Mouse (Mus musculus): ENCODE measurements around the gene Camsap3. TPM values are rescaled to one million over a fixed set of nuclear protein-coding genes. Genes with fewer than 3 reads are reported as not detected.

Gene Camsap3
- total RNA-seq, 1 experiment = 22.4 TPM

GRCm38 (mm10) chr8:3646824-3647531, 59.9 kb downstream of the Camsap3 start:
- in situ Hi-C loops (cut with MboI; ENCODE audit: low sequenced_read_pairs in 2 of 2, unreplicated experiment in 2 of 2) = no loop called here
- DNase-seq (ENCODE audit: low read depth, low spot score) = no peak
- H3K27ac ChIP-seq (ENCODE audit: insufficient read depth, low read depth, low read length, poor library complexity, severe bottlenecking) = no peak overlapping the region
- TF ChIP-seq ZNF384 (IDR thresholded peaks at IDR 0.05; ENCODE audit: low read depth, low read length) = no peak
- no peak for TF ChIP-seq CHD2 (IDR thresholded peaks at IDR 0.05; ENCODE audit: low read depth, low read length)
- TF ChIP-seq ZC3H11A (IDR thresholded peaks at IDR 0.05; ENCODE audit: borderline replicate concordance, low read depth, low read length) = no peak
- H3K9ac ChIP-seq (ENCODE audit: insufficient read depth, low read depth, low read length, poor library complexity, severe bottlenecking) = no peak overlapping the region
- H3K9me3 ChIP-seq (ENCODE audit: control insufficient read depth, insufficient read depth, low read depth, low read length) = no peaks in the 10 kb centered on the region
- peaks cover 0 to 13% of the 10 kb centered on the region in 2 experiments; a peak in 3 of 4 replicates for H3K4me1 ChIP-seq (ENCODE audit: control insufficient read depth in 2 of 2, insufficient read depth in 2 of 2, low read length in 2 of 2, poor library complexity in 1 of 2)
- peaks cover 3% of the 10 kb centered on the region; the same call in 1 of the 2 replicates for H3K36me3 ChIP-seq (ENCODE audit: control insufficient read depth, insufficient read depth, low read length, poor library complexity, severe bottlenecking)
- H3K4me3 ChIP-seq (ENCODE audit: insufficient read depth in 1 of 2, low read depth in 1 of 2, low read length in 2 of 2, poor library complexity in 1 of 2, severe bottlenecking in 1 of 2) = no peak overlapping the region

DNA sequence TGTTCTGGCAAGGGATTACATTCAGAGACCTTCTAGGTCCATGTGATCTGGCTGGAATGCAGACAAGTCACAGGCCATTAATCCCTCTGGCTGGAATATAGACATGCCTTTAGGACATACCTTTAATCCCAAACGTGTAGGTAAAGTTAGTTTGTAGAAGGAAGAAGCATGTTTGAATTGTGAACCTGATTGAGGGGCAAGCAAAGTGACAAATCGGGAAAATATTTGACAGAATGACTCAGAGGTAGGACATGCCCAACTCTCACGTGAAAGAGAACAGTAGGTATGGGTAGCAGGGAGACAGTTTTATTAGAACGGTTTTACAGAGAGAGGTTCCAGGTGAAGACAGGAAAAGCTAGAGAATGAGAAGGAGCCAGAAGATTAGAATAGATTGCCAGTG, 60.5 kb downstream of the Camsap3 start:
- no peak overlapping the region for H3K4me3 ChIP-seq (ENCODE audit: insufficient read depth in 1 of 2, low read depth in 1 of 2, low read length in 2 of 2, poor library complexity in 1 of 2, severe bottlenecking in 1 of 2)
- TF ChIP-seq ZNF384 (IDR thresholded peaks at IDR 0.05; ENCODE audit: low read depth, low read length) = no peak
- TF ChIP-seq HCFC1 (IDR thresholded peaks at IDR 0.05; ENCODE audit: borderline replicate concordance, insufficient read depth, low read length) = no peak
- no peak for TF ChIP-seq CHD2 (IDR thresholded peaks at IDR 0.05; ENCODE audit: low read depth, low read length)
- TF ChIP-seq MAFK (IDR thresholded peaks at IDR 0.05; ENCODE audit: insufficient read depth, low read depth, low read length) = no peak
- TF ChIP-seq ZC3H11A (IDR thresholded peaks at IDR 0.05; ENCODE audit: borderline replicate concordance, low read depth, low read length) = no peak
- in situ Hi-C loops (cut with MboI; ENCODE audit: low sequenced_read_pairs in 2 of 2, unreplicated experiment in 2 of 2) = no loop called here

DNA sequence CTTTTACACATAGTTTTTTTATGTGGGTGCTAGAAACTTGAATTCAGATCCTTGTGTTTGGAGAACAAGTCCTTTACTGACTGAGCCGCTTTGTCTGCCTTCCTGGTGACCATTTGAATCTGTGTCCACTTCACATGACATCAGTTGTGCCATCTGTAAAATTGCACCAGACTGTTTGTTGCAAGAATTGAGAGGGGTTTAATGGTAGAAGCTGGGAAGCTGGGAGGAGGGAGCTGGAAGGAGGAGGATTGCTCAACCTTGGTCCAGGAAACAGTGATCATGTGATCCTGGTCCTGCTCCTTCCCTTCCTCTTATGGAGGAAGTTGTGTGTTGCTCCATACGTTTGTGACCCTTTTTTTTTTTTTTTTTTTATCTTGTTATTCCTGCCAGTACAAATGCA, 61.2 kb downstream of the Camsap3 start:
- in situ Hi-C loops (cut with MboI; ENCODE audit: low sequenced_read_pairs in 2 of 2, unreplicated experiment in 2 of 2) = no loop called here
- no peak for TF ChIP-seq ZC3H11A (IDR thresholded peaks at IDR 0.05; ENCODE audit: borderline replicate concordance, low read depth, low read length)
- TF ChIP-seq ZNF384 (IDR thresholded peaks at IDR 0.05; ENCODE audit: low read depth, low read length) = no peak
- TF ChIP-seq MAFK (IDR thresholded peaks at IDR 0.05; ENCODE audit: insufficient read depth, low read depth, low read length) = no peak
- no peak for TF ChIP-seq CHD2 (IDR thresholded peaks at IDR 0.05; ENCODE audit: low read depth, low read length)
- TF ChIP-seq HCFC1 (IDR thresholded peaks at IDR 0.05; ENCODE audit: borderline replicate concordance, insufficient read depth, low read length) = no peak
- H3K9ac ChIP-seq (ENCODE audit: insufficient read depth, low read depth, low read length, poor library complexity, severe bottlenecking) = no peak overlapping the region
- DNase-seq (ENCODE audit: low read depth, low spot score) = no peak
- no peak overlapping the region for H3K4me3 ChIP-seq (ENCODE audit: insufficient read depth in 1 of 2, low read depth in 1 of 2, low read length in 2 of 2, poor library complexity in 1 of 2, severe bottlenecking in 1 of 2)
- no peak overlapping the region for H3K27ac ChIP-seq (ENCODE audit: insufficient read depth, low read depth, low read length, poor library complexity, severe bottlenecking)
- peaks cover 0 to 13% of the 10 kb centered on the region in 2 experiments; a peak in 3 of 4 replicates for H3K4me1 ChIP-seq (ENCODE audit: control insufficient read depth in 2 of 2, insufficient read depth in 2 of 2, low read length in 2 of 2, poor library complexity in 1 of 2)
- no peaks in the 10 kb centered on the region for H3K9me3 ChIP-seq (ENCODE audit: control insufficient read depth, insufficient read depth, low read depth, low read length)
- no peaks in the 10 kb centered on the region; the same call in 1 of the 2 replicates for H3K36me3 ChIP-seq (ENCODE audit: control insufficient read depth, insufficient read depth, low read length, poor library complexity, severe bottlenecking)

More for the DNA sequence above, 60.5 kb downstream of the Camsap3 start:
- no peaks in the 10 kb centered on the region for H3K9me3 ChIP-seq (ENCODE audit: control insufficient read depth, insufficient read depth, low read depth, low read length)
- H3K9ac ChIP-seq (ENCODE audit: insufficient read depth, low read depth, low read length, poor library complexity, severe bottlenecking) = no peak overlapping the region
- H3K27ac ChIP-seq (ENCODE audit: insufficient read depth, low read depth, low read length, poor library complexity, severe bottlenecking) = no peak overlapping the region
- peaks cover 0 to 13% of the 10 kb centered on the region in 2 experiments; a peak in 3 of 4 replicates for H3K4me1 ChIP-seq (ENCODE audit: control insufficient read depth in 2 of 2, insufficient read depth in 2 of 2, low read length in 2 of 2, poor library complexity in 1 of 2)
- H3K36me3 ChIP-seq (ENCODE audit: control insufficient read depth, insufficient read depth, low read length, poor library complexity, severe bottlenecking) = peaks cover under 1% of the 10 kb centered on the region; the same call in 1 of the 2 replicates
- DNase-seq (ENCODE audit: low read depth, low spot score) = no peak

GRCm38 (mm10) chr8:3648990-3649389, 61.9 kb downstream of the Camsap3 start:
- Histone ChIP-seq H3K9me3 (ENCODE audit: control insufficient read depth, insufficient read depth, low read depth, low read length) (no peaks in the 10 kb centered on the region), H3K27ac (ENCODE audit: insufficient read depth, low read depth, low read length, poor library complexity, severe bottlenecking) (no peak overlapping the region), H3K36me3 (ENCODE audit: control insufficient read depth, insufficient read depth, low read length, poor library complexity, severe bottlenecking) (no peaks in the 10 kb centered on the region), H3K4me3 (ENCODE audit: insufficient read depth in 1 of 2, low read depth in 1 of 2, low read length in 2 of 2, poor library complexity in 1 of 2, severe bottlenecking in 1 of 2) (no peak overlapping the region), H3K9ac (ENCODE audit: insufficient read depth, low read depth, low read length, poor library complexity, severe bottlenecking) (no peak overlapping the region), H3K4me1 (ENCODE audit: control insufficient read depth in 2 of 2, insufficient read depth in 2 of 2, low read length in 2 of 2, poor library complexity in 1 of 2) (peaks cover 0 to 13% of the 10 kb centered on the region in 2 experiments; a peak in 3 of 4 replicates)
- no peak for DNase-seq (ENCODE audit: low read depth, low spot score)
- in situ Hi-C loops (cut with MboI; ENCODE audit: low sequenced_read_pairs in 2 of 2, unreplicated experiment in 2 of 2) = no loop called here
- TF ChIP-seq HCFC1 (IDR thresholded peaks at IDR 0.05; ENCODE audit: borderline replicate concordance, insufficient read depth, low read length) = no peak
- TF ChIP-seq ZC3H11A (IDR thresholded peaks at IDR 0.05; ENCODE audit: borderline replicate concordance, low read depth, low read length) = no peak
- TF ChIP-seq MAFK (IDR thresholded peaks at IDR 0.05; ENCODE audit: insufficient read depth, low read depth, low read length) = no peak
- no peak for TF ChIP-seq ZNF384 (IDR thresholded peaks at IDR 0.05; ENCODE audit: low read depth, low read length)
- no peak for TF ChIP-seq CHD2 (IDR thresholded peaks at IDR 0.05; ENCODE audit: low read depth, low read length)
